Mouse (Mus musculus) hindbrain, embryonic 15.5 days (tissue): Measurements from ENCODE around the gene Rbbp9. TPM values are rescaled to one million over a fixed set of nuclear protein-coding genes. Genes with fewer than 3 reads are reported as not detected.

Experiments
- ATAC-seq: fragments of 200-750 bp; cut with Nextera tagmentation; 2 replicates; pipeline ENCODE4 v1.8.0; 2017; ENCODE audit warnings: low read depth, moderate number of reproducible peaks, moderate TSS enrichment; ENCODE audit not compliant: low FRiP score
- H3K27ac ChIP-seq: fragments of 300-500 bp; sonication (generic); replicated peaks from 2 replicates; pipeline ENCODE4 v1.5.1; 2015; ENCODE audit warnings: mild to moderate bottlenecking, inconsistent platforms
- H3K27me3 ChIP-seq: fragments of 300-500 bp; sonication (generic); 2 replicates; pipeline ENCODE4 v1.6.1; 2015; ENCODE audit warnings: control low read depth, inconsistent platforms
- H3K36me3 ChIP-seq: fragments of 300-500 bp; sonication (generic); 2 replicates; pipeline ENCODE4 v1.6.1; 2015; ENCODE audit warnings: control low read depth, inconsistent platforms
- H3K4me1 ChIP-seq: fragments of 300-500 bp; sonication (generic); replicated peaks from 2 replicates; pipeline ENCODE4 v1.6.1; 2015; ENCODE audit warnings: control low read depth, inconsistent platforms
- H3K4me2 ChIP-seq: fragments of 300-500 bp; sonication (generic); 2 replicates; pipeline ENCODE4 v1.6.1; 2015; ENCODE audit warnings: moderate library complexity, mild to moderate bottlenecking, inconsistent platforms
- H3K4me3 ChIP-seq: fragments of 300-500 bp; sonication (generic); 2 replicates; pipeline ENCODE4 v1.5.1; 2015; ENCODE audit warnings: mild to moderate bottlenecking, inconsistent platforms
- H3K9ac ChIP-seq: fragments of 300-500 bp; sonication (generic); 2 replicates; pipeline ENCODE4 v1.6.1; 2015; ENCODE audit warnings: inconsistent platforms
- H3K9me3 ChIP-seq: fragments of 300-500 bp; sonication (generic); 2 replicates; pipeline ENCODE4 v1.6.1; 2016; ENCODE audit warnings: control low read depth, inconsistent platforms
- WGBS: fragments of 180-500 bp; shearing (Covaris S2); methylation state at CpG from one replicate; pipeline ENCODE4 v1.1.7; 2015; 5-methylcytosine and 5-hydroxymethylcytosine counted together
- polyA plus RNA-seq: library from polyadenylated mRNA; unstranded; fragments of >200 nt; fragmentation: Nextera tagmentation; extraction: Ambion mirVana; gene quantifications from 2 replicates; pipeline ENCODE4 v1.2.1, GENCODE M21; 2015

Rbbp9 gene
- polyA plus RNA-seq, 1 experiment from 2014 or later = 50.6 TPM

- H3K9me3 ChIP-seq = no peaks in the 10 kb centered on the region
- H3K4me1 ChIP-seq = peaks cover 6% of the 10 kb centered on the region
- ATAC-seq = no peak
- H3K27ac ChIP-seq = no peak overlapping the region
- WGBS = 93% methylated on average over 2 of the region's 2 CpGs
- H3K9ac ChIP-seq = no peak overlapping the region
- H3K4me3 ChIP-seq = no peak overlapping the region
- no peaks in the 10 kb centered on the region for H3K27me3 ChIP-seq
- H3K4me2 ChIP-seq = no peak overlapping the region
- H3K36me3 ChIP-seq = peaks cover 48% of the 10 kb centered on the region
Observed at GRCm38 (mm10) chr2:144545061-144545460, 5.6 kb downstream of the Rbbp9 start.

GRCm38 (mm10) chr2:144544630-144545029 lies 6.0 kb downstream of the Rbbp9 start:
- 84% methylated on average over 6 of the region's 6 CpGs for WGBS

GRCm38 (mm10) chr2:144543670-144544069 lies 7.0 kb downstream of the Rbbp9 start:
- Histone ChIP-seq H3K4me1 (no peaks in the 10 kb centered on the region), H3K9me3 (no peaks in the 10 kb centered on the region), H3K4me3 (no peak overlapping the region), H3K27ac (no peak overlapping the region), H3K9ac (no peak overlapping the region), H3K4me2 (no peak overlapping the region), H3K27me3 (no peaks in the 10 kb centered on the region), H3K36me3 (peaks cover 62% of the 10 kb centered on the region)
- 90% methylated on average over 6 of the region's 6 CpGs for WGBS
- no peak for ATAC-seq

More at GRCm38 (mm10) chr2:144544630-144545029, 6.0 kb downstream of the Rbbp9 start:
- Histone ChIP-seq H3K4me1 (peaks cover 2% of the 10 kb centered on the region; the same call in 1 of the 2 replicates), H3K9me3 (no peaks in the 10 kb centered on the region), H3K27me3 (no peaks in the 10 kb centered on the region), H3K36me3 (peaks cover 53% of the 10 kb centered on the region), H3K4me3 (no peak overlapping the region), H3K9ac (no peak overlapping the region), H3K4me2 (no peak overlapping the region), H3K27ac (no peak overlapping the region)
- no peak for ATAC-seq

GRCm38 (mm10) chr2:144541246-144541645 lies 9.4 kb downstream of the Rbbp9 start:
- no peak for ATAC-seq
- H3K4me3 ChIP-seq = no peak overlapping the region
- H3K4me1 ChIP-seq = no peaks in the 10 kb centered on the region
- no peaks in the 10 kb centered on the region for H3K9me3 ChIP-seq
- peaks cover 72% of the 10 kb centered on the region for H3K36me3 ChIP-seq
- no peak overlapping the region for H3K27ac ChIP-seq
- H3K27me3 ChIP-seq = no peaks in the 10 kb centered on the region
- no peak overlapping the region for H3K4me2 ChIP-seq
- 86% methylated on average over 4 of the region's 4 CpGs for WGBS
- no peak overlapping the region for H3K9ac ChIP-seq

GRCm38 (mm10) chr2:144537123-144537522 lies 13.5 kb downstream of the Rbbp9 start:
- WGBS = 95% methylated on average over 7 of the region's 7 CpGs
- H3K9ac ChIP-seq = no peak overlapping the region
- H3K4me3 ChIP-seq = no peak overlapping the region
- no peaks in the 10 kb centered on the region for H3K9me3 ChIP-seq
- H3K4me2 ChIP-seq = no peak overlapping the region
- no peaks in the 10 kb centered on the region for H3K4me1 ChIP-seq
- no peak overlapping the region for H3K27ac ChIP-seq
- no peaks in the 10 kb centered on the region for H3K27me3 ChIP-seq
- no peak for ATAC-seq
- H3K36me3 ChIP-seq = peaks cover 84% of the 10 kb centered on the region

- Histone ChIP-seq H3K4me2 (peak overlapping the region; percentile 92), H3K27me3 (no peaks in the 10 kb centered on the region), H3K9me3 (no peaks in the 10 kb centered on the region), H3K9ac (peak overlapping the region; percentile 86), H3K4me3 (peak overlapping the region; percentile 93), H3K27ac (peak overlapping the region; percentile 99), H3K36me3 (peaks cover 9% of the 10 kb centered on the region; the same call in 1 of the 2 replicates), H3K4me1 (peaks cover 28% of the 10 kb centered on the region)
- WGBS = under 1% methylated on average over 25 of the region's 25 CpGs
- ATAC-seq = peak; percentile 60; the same call in 1 of the 2 replicates
Observed at GRCm38 (mm10) chr2:144527821-144528174, 22.9 kb downstream of the Rbbp9 start.

GRCm38 (mm10) chr2:144526981-144527820 lies 23.5 kb downstream of the Rbbp9 start, which contains the start of the genes Dzank1 and Polr3f:
Gene Dzank1, minus strand, starts transcription at chr2:144527414.
Gene Polr3f, plus strand, starts transcription at chr2:144527718.
- peak within 1 kb of the TSS; percentile 92 for H3K4me2 ChIP-seq
- peak within 1 kb of the TSS; percentile 99 for H3K27ac ChIP-seq
- peak; percentile 98 for ATAC-seq
- H3K4me3 ChIP-seq = peak within 1 kb of the TSS; percentile 93
- H3K4me1 ChIP-seq = peaks cover 28% of the 10 kb centered on the region
- H3K9ac ChIP-seq = peak within 1 kb of the TSS; percentile 86
- H3K36me3 ChIP-seq = peaks cover 7% of the 10 kb centered on the region
- H3K9me3 ChIP-seq = no peaks in the 10 kb centered on the region
- WGBS = 1% methylated on average over 55 of the region's 56 CpGs
- no peaks in the 10 kb centered on the region for H3K27me3 ChIP-seq

GRCm38 (mm10) chr2:144525856-144526255 lies 24.8 kb downstream of the Rbbp9 start:
- Histone ChIP-seq H3K9ac (peak overlapping the region; percentile 86; the same call in 1 of the 2 replicates), H3K36me3 (peaks cover 10% of the 10 kb centered on the region; the same call in 1 of the 2 replicates), H3K9me3 (no peaks in the 10 kb centered on the region), H3K27ac (no peak overlapping the region), H3K4me1 (peaks cover 28% of the 10 kb centered on the region), H3K4me3 (peak overlapping the region; percentile 93), H3K4me2 (peak overlapping the region; percentile 92), H3K27me3 (no peaks in the 10 kb centered on the region)
- no peak for ATAC-seq
- 46% methylated on average over 10 of the region's 10 CpGs for WGBS

- Histone ChIP-seq H3K4me3 (no peak overlapping the region), H3K4me2 (no peak overlapping the region), H3K9me3 (no peaks in the 10 kb centered on the region), H3K36me3 (peaks cover 25% of the 10 kb centered on the region), H3K9ac (no peak overlapping the region), H3K27me3 (no peaks in the 10 kb centered on the region), H3K4me1 (no peaks in the 10 kb centered on the region), H3K27ac (no peak overlapping the region)
- no peak for ATAC-seq
- 84% methylated on average over 3 of the region's 3 CpGs for WGBS
Observed at GRCm38 (mm10) chr2:144519772-144520171, 30.9 kb downstream of the Rbbp9 start.

GRCm38 (mm10) chr2:144514619-144515018 lies 36.0 kb downstream of the Rbbp9 start:
- H3K27me3 ChIP-seq = no peaks in the 10 kb centered on the region
- no peaks in the 10 kb centered on the region for H3K4me1 ChIP-seq
- no peak for ATAC-seq
- WGBS = 91% methylated on average over 3 of the region's 3 CpGs
- no peak overlapping the region for H3K4me2 ChIP-seq
- no peak overlapping the region for H3K9ac ChIP-seq
- no peaks in the 10 kb centered on the region for H3K9me3 ChIP-seq
- H3K4me3 ChIP-seq = no peak overlapping the region
- no peak overlapping the region for H3K27ac ChIP-seq
- H3K36me3 ChIP-seq = peaks cover 24% of the 10 kb centered on the region

- WGBS = 90% methylated on average over 6 of the region's 6 CpGs
- Histone ChIP-seq H3K4me2 (no peak overlapping the region), H3K4me1 (no peaks in the 10 kb centered on the region), H3K9ac (no peak overlapping the region), H3K36me3 (peaks cover 56% of the 10 kb centered on the region), H3K27me3 (no peaks in the 10 kb centered on the region), H3K27ac (no peak overlapping the region), H3K4me3 (no peak overlapping the region), H3K9me3 (no peaks in the 10 kb centered on the region)
- ATAC-seq = no peak
Observed at GRCm38 (mm10) chr2:144502134-144502533, 48.5 kb downstream of the Rbbp9 start.
